Mouse (Mus musculus) cerebellum, postnatal 36 days (tissue): ENCODE measurements at regions not wholly inside any gene's neighbourhood (a gene's known extent, or its start where the extent isn't known, plus 50 kb on each side); places are given as distances from the start of the nearest gene placed in this dataset.
A peak's percentile ranks its signal among the peaks of the same experiment; 100 is the strongest.

Experiments
- DNase-seq, 2 experiments: peaks; one replicate each; pipeline ENCODE4 v3.0.0; 2021 to 2022; ENCODE audit warnings: mixed read lengths in 2 of 2

DNA sequence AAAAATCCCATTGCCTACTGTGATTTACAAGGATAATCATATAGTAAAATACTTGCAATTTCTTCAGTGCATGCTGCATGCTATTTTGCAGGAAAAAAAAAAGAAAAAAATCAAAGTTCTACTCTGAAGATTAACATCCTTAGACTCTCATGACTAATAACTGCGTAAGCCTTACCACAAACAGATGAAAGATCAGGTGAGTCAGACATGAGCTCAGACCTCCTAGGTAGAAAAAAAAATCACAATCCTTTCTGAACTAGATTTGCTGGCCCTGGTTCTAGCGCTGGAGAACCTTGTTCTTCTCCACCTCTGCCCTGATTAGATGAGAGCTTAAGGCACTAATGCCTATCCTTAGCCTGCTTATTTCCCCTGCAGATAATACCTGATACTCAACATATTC, 96.1 kb upstream of the Snap25 start:
- DNase-seq = no peak

DNA sequence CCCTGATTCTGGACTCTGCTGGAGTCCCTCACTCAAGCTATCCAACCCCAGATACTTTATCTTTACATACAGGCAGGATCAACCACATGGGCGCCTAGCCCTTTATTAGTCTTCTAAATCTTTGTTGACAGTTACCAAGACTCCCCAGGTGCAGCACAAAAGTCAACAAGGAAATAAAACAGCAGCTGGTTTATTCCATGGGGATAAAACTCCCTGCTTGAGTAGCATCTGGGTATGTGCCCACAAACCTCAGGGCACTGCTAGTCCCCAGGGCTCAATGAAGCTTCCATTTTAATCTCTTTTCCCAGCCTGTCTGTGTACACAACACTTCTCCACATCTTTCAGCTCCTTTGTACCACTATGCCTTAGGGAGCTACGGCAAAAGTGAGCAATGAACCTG, 95.1 kb upstream of the Snap25 start:
- DNase-seq = no peak

- DNase-seq = no peak
Observed at GRCm38 (mm10) chr2:136620309-136620708, 92.9 kb upstream of the Snap25 start.

- DNase-seq = no peak
Observed at GRCm38 (mm10) chr2:136620969-136621368, 92.3 kb upstream of the Snap25 start.

GRCm38 (mm10) chr2:136623808-136624489, 89.3 kb upstream of the Snap25 start:
- DNase-seq = no peak

GRCm38 (mm10) chr2:136624490-136624850, 88.8 kb upstream of the Snap25 start:
- no peak for DNase-seq

DNA sequence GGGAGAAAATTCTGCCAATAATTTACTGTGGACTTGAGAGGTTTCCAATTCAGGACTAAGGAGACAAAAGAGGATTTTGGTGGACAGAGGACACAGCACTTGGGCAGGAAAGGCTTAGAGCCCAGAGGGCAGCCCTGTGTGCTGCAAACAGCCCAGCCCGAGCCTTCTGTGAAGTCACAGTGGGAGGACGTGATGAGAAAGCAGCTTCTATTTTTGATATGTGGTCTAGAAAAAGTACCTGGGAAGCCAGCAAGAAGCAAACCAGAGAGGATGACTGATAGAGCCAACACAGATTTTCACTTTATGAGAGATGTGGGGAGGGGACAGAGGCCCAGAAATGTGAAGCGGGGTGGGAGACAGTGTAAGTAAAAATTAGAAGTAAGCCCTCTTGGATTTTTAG, 66.3 kb upstream of the Snap25 start:
- peak; percentile 49 to 59 for DNase-seq

DNA sequence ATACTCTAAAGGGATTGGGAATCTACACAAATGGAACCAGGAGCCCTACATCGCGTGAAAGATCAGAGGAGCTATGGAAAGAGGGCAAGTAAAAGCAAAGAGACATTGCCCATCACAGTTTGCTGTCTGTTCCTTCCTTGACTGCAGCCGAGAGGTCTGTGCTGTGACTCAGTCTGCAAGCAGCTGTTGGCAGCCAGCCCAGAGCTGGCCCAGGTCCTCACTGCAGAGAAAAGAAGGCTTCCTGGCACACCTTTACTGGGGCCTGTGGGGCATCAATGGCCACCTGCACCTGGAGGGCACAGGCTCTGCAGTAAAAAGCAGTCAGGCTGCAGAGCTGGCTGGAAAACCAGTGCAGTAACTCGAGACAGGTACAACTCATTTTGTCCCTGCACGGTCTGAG, 64.6 kb upstream of the Snap25 start:
- DNase-seq = peak; percentile 94

GRCm38 (mm10) chr2:136650721-136651120, 62.5 kb upstream of the Snap25 start:
- DNase-seq = no peak

GRCm38 (mm10) chr2:136652206-136653003, 60.8 kb upstream of the Snap25 start:
- DNase-seq = no peak
